Mouse (Mus musculus): ENCODE measurements around the gene Myl3. TPM values are rescaled to one million over a fixed set of nuclear protein-coding genes. Genes with fewer than 3 reads are reported as not detected.
A peak's percentile ranks its signal among the peaks of the same experiment; 100 is the strongest.

Myl3 gene
- polyA plus RNA-seq, 1 experiment, result 0.22 TPM

DNA sequence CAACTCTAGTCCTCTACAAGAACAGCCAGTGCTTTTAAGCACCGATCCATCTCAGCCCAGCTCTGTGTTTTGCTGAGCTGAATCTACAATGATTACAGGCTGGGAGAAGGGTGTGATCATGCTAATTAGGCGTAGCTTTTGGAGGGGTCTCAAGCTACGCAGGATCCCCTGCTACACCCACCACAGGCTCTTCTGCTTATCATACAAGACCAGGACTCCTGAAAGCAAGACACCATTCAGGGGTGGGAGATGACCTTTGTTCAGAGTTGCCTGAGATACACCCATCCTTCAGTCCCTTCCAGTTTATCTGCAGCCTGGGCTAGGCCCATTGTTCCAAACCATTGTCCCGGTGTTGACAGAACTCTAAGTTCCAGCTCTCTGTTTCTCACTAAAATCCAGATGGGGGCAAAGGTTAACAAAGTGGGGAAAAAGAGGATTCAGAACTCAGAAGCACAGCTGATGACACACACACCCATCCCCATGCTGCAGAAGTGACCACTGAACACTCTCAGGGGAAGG is 11.3 kb downstream of the Myl3 start:
- no peak for TF ChIP-seq CEBPB (IDR thresholded peaks at IDR 0.05; ENCODE audit: insufficient read depth, poor library complexity, severe bottlenecking)
- no peak for TF ChIP-seq E2F4 (IDR thresholded peaks at IDR 0.05; ENCODE audit: insufficient read depth)

DNA sequence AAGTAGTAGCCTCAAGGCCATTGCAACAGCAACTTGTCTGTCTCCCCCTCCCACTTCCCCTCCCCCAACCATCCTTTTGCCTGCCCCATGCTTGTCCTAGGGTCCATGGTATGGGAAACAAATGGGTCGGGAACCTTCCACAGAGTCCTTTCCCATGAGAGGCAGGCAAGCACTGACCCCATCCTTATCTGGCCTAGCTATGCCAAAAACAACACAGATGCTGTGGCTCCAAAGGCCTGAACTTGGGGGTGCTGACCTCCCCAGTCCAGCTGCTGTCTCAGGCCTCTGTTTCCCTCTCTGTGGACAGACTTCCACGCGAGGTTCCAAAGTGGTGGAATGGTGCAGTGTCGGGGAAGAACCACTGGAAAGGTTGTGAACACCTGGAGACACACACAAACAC is 12.1 kb downstream of the Myl3 start:
- no peak for TF ChIP-seq TCF3 (IDR thresholded peaks at IDR 0.05; ENCODE audit: insufficient read length, low read depth)
- TF ChIP-seq E2F4 (IDR thresholded peaks at IDR 0.05; ENCODE audit: insufficient read depth), result no peak
- TF ChIP-seq MYOD1 (IDR thresholded peaks at IDR 0.05; ENCODE audit: control insufficient read depth in 1 of 3, insufficient read length in 2 of 3, low read depth in 2 of 3), result no peak
- TF ChIP-seq POLR2AphosphoS2 (IDR thresholded peaks at IDR 0.05; ENCODE audit: insufficient read length, low read depth), result no peak
- TF ChIP-seq USF1 (IDR thresholded peaks at IDR 0.05; ENCODE audit: low read depth), result no peak
- no peak for TF ChIP-seq MAX (IDR thresholded peaks at IDR 0.05; ENCODE audit: low read depth)
- no peak for TF ChIP-seq CEBPB (IDR thresholded peaks at IDR 0.05; ENCODE audit: insufficient read depth, poor library complexity, severe bottlenecking)
- no peak for TF ChIP-seq POLR2A (IDR thresholded peaks at IDR 0.05; ENCODE audit: insufficient read length, low read depth)
- TF ChIP-seq TCF12 (IDR thresholded peaks at IDR 0.05; ENCODE audit: insufficient read depth, poor library complexity, severe bottlenecking), result no peak
- TF ChIP-seq REST (IDR thresholded peaks at IDR 0.05; ENCODE audit: insufficient read depth, insufficient read length), result no peak
- TF ChIP-seq MYOG (IDR thresholded peaks at IDR 0.05; ENCODE audit: control insufficient read depth in 1 of 3, insufficient read depth in 1 of 3, insufficient read length in 2 of 3, low read depth in 2 of 3), result no peak
- no peak for TF ChIP-seq SRF (IDR thresholded peaks at IDR 0.05; ENCODE audit: control insufficient read depth, insufficient read length, low read depth)
- Histone ChIP-seq H3K79me2 (ENCODE audit: control insufficient read depth, insufficient read depth) (no peaks in the 10 kb centered on the region), H3K4me2 (ENCODE audit: low read depth) (no peak overlapping the region), H3K27me3 (ENCODE audit: control insufficient read depth, insufficient read depth, insufficient read length) (peaks cover 78% of the 10 kb centered on the region), H3K36me3 (ENCODE audit: control insufficient read depth, insufficient read depth) (no peaks in the 10 kb centered on the region), H3ac (ENCODE audit: control insufficient read depth, insufficient read length) (no peak overlapping the region), H3K4me3 (no peak overlapping the region)

More for the DNA sequence above, 11.3 kb downstream of the Myl3 start:
- H3K4me2 ChIP-seq (ENCODE audit: low read depth), result no peak overlapping the region
- no peaks in the 10 kb centered on the region for H3K36me3 ChIP-seq (ENCODE audit: control insufficient read depth, insufficient read depth)
- H3K79me2 ChIP-seq (ENCODE audit: control insufficient read depth, insufficient read depth), result no peaks in the 10 kb centered on the region
- no peak overlapping the region for H3ac ChIP-seq (ENCODE audit: control insufficient read depth, insufficient read length)
- peaks cover 86% of the 10 kb centered on the region for H3K27me3 ChIP-seq (ENCODE audit: control insufficient read depth, insufficient read depth, insufficient read length)
- no peak overlapping the region for H3K4me3 ChIP-seq

DNA sequence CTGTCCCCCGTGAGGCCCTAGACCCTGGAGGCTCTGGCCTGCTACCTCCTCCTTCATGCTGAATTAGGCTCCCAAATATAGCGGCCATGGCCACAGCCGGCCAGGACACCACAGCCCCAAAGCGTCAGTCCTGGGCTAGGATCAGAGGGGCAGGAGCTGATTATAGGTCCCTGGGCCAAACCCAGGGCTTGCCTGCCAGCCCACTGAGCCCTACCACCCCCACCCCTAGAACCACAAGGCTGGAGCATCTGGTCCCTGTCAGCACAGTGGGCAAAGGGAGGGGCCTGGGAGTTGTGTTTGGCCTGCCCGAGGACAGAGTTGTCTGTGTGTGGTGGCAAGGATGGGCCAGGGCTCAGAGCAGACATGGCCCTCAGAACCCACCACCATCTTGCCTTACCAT is 16.2 kb downstream of the Myl3 start:
- Histone ChIP-seq H3ac (ENCODE audit: control insufficient read depth, insufficient read length) (no peak overlapping the region), H3K4me2 (ENCODE audit: low read depth) (no peak overlapping the region), H3K36me3 (ENCODE audit: control insufficient read depth, insufficient read depth) (no peaks in the 10 kb centered on the region), H3K4me3 (no peak overlapping the region), H3K27me3 (ENCODE audit: control insufficient read depth, insufficient read depth, insufficient read length) (peaks cover 51% of the 10 kb centered on the region), H3K79me2 (ENCODE audit: control insufficient read depth, insufficient read depth) (no peaks in the 10 kb centered on the region)
- TF ChIP-seq MYOD1 (IDR thresholded peaks at IDR 0.05; ENCODE audit: control insufficient read depth in 1 of 3, insufficient read length in 2 of 3, low read depth in 2 of 3), result peak in 1 of 3 experiments; percentile 11
- no peak for TF ChIP-seq SRF (IDR thresholded peaks at IDR 0.05; ENCODE audit: control insufficient read depth, insufficient read length, low read depth)

DNA sequence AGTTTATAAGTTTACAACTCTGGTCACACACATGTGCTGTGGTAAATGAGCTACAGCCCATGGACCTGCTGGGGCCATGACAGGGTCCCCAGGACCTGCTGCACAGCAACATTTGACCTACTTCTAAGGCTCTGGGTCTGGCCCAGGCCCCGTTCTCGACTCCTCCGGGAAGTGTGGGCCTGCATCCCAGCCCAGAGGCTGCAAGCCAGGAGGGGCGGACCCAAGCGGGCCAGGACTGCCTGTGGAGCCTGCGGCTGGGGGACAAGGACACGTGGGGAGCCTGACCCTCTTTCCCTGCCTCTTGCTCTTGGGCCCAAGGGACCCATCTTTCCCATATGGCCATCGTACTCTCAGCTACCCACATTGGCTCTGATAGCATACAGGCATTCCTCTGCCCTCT is 16.9 kb downstream of the Myl3 start:
- H3ac ChIP-seq (ENCODE audit: control insufficient read depth, insufficient read length), result no peak overlapping the region
- TF ChIP-seq MAX (IDR thresholded peaks at IDR 0.05; ENCODE audit: low read depth), result no peak
- TF ChIP-seq CEBPB (IDR thresholded peaks at IDR 0.05; ENCODE audit: insufficient read depth, poor library complexity, severe bottlenecking), result no peak
- TF ChIP-seq MYOG (IDR thresholded peaks at IDR 0.05; ENCODE audit: control insufficient read depth in 1 of 3, insufficient read depth in 1 of 3, insufficient read length in 2 of 3, low read depth in 2 of 3), result no peak
- TF ChIP-seq MYOD1 (IDR thresholded peaks at IDR 0.05; ENCODE audit: control insufficient read depth in 1 of 3, insufficient read length in 2 of 3, low read depth in 2 of 3), result no peak
- no peak for TF ChIP-seq POLR2A (IDR thresholded peaks at IDR 0.05; ENCODE audit: insufficient read length, low read depth)
- no peak for TF ChIP-seq USF1 (IDR thresholded peaks at IDR 0.05; ENCODE audit: low read depth)
- no peak for TF ChIP-seq POLR2AphosphoS2 (IDR thresholded peaks at IDR 0.05; ENCODE audit: insufficient read length, low read depth)
- TF ChIP-seq REST (IDR thresholded peaks at IDR 0.05; ENCODE audit: insufficient read depth, insufficient read length), result no peak
- no peak for TF ChIP-seq E2F4 (IDR thresholded peaks at IDR 0.05; ENCODE audit: insufficient read depth)
- no peaks in the 10 kb centered on the region for H3K79me2 ChIP-seq (ENCODE audit: control insufficient read depth, insufficient read depth)
- no peak overlapping the region for H3K4me3 ChIP-seq
- no peak overlapping the region for H3K4me2 ChIP-seq (ENCODE audit: low read depth)
- no peaks in the 10 kb centered on the region for H3K36me3 ChIP-seq (ENCODE audit: control insufficient read depth, insufficient read depth)
- H3K27me3 ChIP-seq (ENCODE audit: control insufficient read depth, insufficient read depth, insufficient read length), result peaks cover 49% of the 10 kb centered on the region

DNA sequence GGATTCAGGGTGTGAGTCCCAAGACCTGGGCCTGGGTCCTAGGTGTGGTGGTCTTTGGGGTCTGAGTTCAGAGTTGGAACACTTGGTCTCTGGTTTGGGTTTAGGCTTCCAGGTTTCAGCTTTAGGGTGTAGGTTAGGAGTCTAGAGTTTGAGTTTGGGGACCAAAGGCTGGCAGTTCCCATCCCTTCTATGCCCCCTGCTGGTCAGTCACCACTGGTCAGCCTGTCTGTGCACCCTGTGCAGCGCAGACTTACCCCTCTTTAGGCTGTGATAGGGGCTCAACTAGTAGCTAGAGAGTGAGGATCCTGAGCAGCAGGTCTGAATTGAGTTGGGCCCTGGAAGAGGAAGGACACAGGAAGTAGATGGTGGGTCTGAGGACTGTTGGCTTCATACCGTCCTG is 17.6 kb downstream of the Myl3 start:
- no peaks in the 10 kb centered on the region for H3K79me2 ChIP-seq (ENCODE audit: control insufficient read depth, insufficient read depth)
- H3K4me2 ChIP-seq (ENCODE audit: low read depth), result no peak overlapping the region
- H3K27me3 ChIP-seq (ENCODE audit: control insufficient read depth, insufficient read depth, insufficient read length), result peaks cover 46% of the 10 kb centered on the region
- no peak overlapping the region for H3ac ChIP-seq (ENCODE audit: control insufficient read depth, insufficient read length)
- H3K36me3 ChIP-seq (ENCODE audit: control insufficient read depth, insufficient read depth), result no peaks in the 10 kb centered on the region
- H3K4me3 ChIP-seq, result no peak overlapping the region
- no peak for TF ChIP-seq TCF3 (IDR thresholded peaks at IDR 0.05; ENCODE audit: insufficient read length, low read depth)

DNA sequence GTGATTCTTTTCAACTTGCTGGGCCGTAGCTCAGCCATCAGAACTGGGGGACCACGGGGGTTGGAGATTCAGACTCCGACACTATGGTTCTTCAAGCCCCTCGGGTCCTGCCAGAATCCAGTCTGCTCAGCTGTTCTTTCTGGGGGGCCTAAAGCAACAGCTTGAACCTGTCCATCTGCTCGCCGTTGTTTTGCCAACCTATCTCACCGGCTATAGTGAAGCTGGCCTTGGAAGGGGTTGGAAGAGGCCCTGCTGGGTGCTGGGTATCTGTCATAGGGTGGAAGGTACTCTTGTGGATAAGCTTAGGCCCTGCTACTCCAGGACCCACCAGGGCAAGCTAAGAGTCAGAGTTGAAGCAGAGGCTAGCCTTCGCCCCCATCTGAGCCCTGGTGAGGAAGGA is 19.2 kb downstream of the Myl3 start:
- Histone ChIP-seq H3ac (ENCODE audit: control insufficient read depth, insufficient read length) (no peak overlapping the region), H3K27me3 (ENCODE audit: control insufficient read depth, insufficient read depth, insufficient read length) (peaks cover 40% of the 10 kb centered on the region), H3K79me2 (ENCODE audit: control insufficient read depth, insufficient read depth) (no peaks in the 10 kb centered on the region), H3K4me2 (ENCODE audit: low read depth) (no peak overlapping the region), H3K4me3 (no peak overlapping the region), H3K36me3 (ENCODE audit: control insufficient read depth, insufficient read depth) (no peaks in the 10 kb centered on the region)
- TF ChIP-seq POLR2A (IDR thresholded peaks at IDR 0.05; ENCODE audit: insufficient read length, low read depth), result no peak
